Mouse (Mus musculus): ENCODE measurements around the gene Fam187b.
"Not testable (repeated sequence)": the region's sequence is repeated elsewhere in the genome, so short reads cannot be mapped to it uniquely, and the experiment has no call there.

Fam187b gene

GRCm38 (mm10) chr7:30973501-30974289 lies at the start of gene Fam187b:
TSS of gene Fam187b (plus strand) at chr7:30973790.
- DNase-seq, result peak; percentile 95

- DNase-seq, result no peak
Measured at GRCm38 (mm10) chr7:30924071-30924470, 49.5 kb upstream of the Fam187b start.

- not testable (repeated sequence) for DNase-seq
Measured at GRCm38 (mm10) chr7:30924581-30924980, 49.0 kb upstream of the Fam187b start, which contains the start of gene Hamp2. TSS of gene Hamp2 (minus strand) at chr7:30924681.

GRCm38 (mm10) chr7:30935422-30936099 lies 38.0 kb upstream of the Fam187b start:
- DNase-seq, result not testable (repeated sequence)

GRCm38 (mm10) chr7:30940070-30940469 lies 33.5 kb upstream of the Fam187b start:
- DNase-seq, result not testable (repeated sequence)

- not testable (repeated sequence) for DNase-seq
Measured at GRCm38 (mm10) chr7:30942365-30942764, 31.2 kb upstream of the Fam187b start.

GRCm38 (mm10) chr7:30943909-30944635 lies 29.5 kb upstream of the Fam187b start, which contains the start of gene Hamp:
TSS of gene Hamp (minus strand) at chr7:30944032.
- no peak for DNase-seq

- DNase-seq, result not testable (repeated sequence)
Measured at GRCm38 (mm10) chr7:30944706-30945105, 28.9 kb upstream of the Fam187b start.

GRCm38 (mm10) chr7:30945466-30945865 lies 28.1 kb upstream of the Fam187b start:
- DNase-seq, result not testable (repeated sequence)

GRCm38 (mm10) chr7:30945876-30946275 lies 27.7 kb upstream of the Fam187b start:
- DNase-seq, result no peak

GRCm38 (mm10) chr7:30949902-30950301 lies 23.7 kb upstream of the Fam187b start:
- not testable (repeated sequence) for DNase-seq

- no peak for DNase-seq
Measured at GRCm38 (mm10) chr7:30952441-30953265, 20.9 kb upstream of the Fam187b start.

- DNase-seq, result no peak
Measured at GRCm38 (mm10) chr7:30953459-30953858, 20.1 kb upstream of the Fam187b start.

GRCm38 (mm10) chr7:30954036-30954435 lies 19.6 kb upstream of the Fam187b start:
- DNase-seq, result no peak

GRCm38 (mm10) chr7:30954971-30955520 lies 18.5 kb upstream of the Fam187b start:
- DNase-seq, result peak; percentile 19

- peak; percentile 89 for DNase-seq
Measured at GRCm38 (mm10) chr7:30955584-30956356, 17.8 kb upstream of the Fam187b start.

- DNase-seq, result peak; percentile 76
Measured at GRCm38 (mm10) chr7:30956357-30956751, 17.2 kb upstream of the Fam187b start.

- peak; percentile 84 for DNase-seq
Measured at GRCm38 (mm10) chr7:30956756-30957366, 16.7 kb upstream of the Fam187b start, which contains the start of gene Usf2. TSS of gene Usf2 (minus strand) at chr7:30956803.

- peak; percentile 95 for DNase-seq
Measured at GRCm38 (mm10) chr7:30957367-30957783, 16.2 kb upstream of the Fam187b start.

- DNase-seq, result peak; percentile 37
Measured at GRCm38 (mm10) chr7:30958109-30958865, 15.3 kb upstream of the Fam187b start.
